Mouse (Mus musculus): ENCODE data around the gene Plb1.

The Plb1 gene

GRCm38 (mm10) chr5:32232474-32232873 is at the start of gene Plb1:
Gene Plb1 (plus strand): TSS chr5:32232708.
- DNase-seq (ENCODE audit: low spot score): no peak

- no peak for DNase-seq (ENCODE audit: low spot score)
These were observed 49.5 kb upstream of the Plb1 start for GRCm38 (mm10) chr5:32182885-32183629.

GRCm38 (mm10) chr5:32187717-32188116 is 44.8 kb upstream of the Plb1 start:
- no peak for DNase-seq (ENCODE audit: low spot score)

GRCm38 (mm10) chr5:32191259-32191658 is 41.2 kb upstream of the Plb1 start:
- DNase-seq (ENCODE audit: low spot score): no peak

- no peak for DNase-seq (ENCODE audit: low spot score)
These were observed 40.3 kb upstream of the Plb1 start for GRCm38 (mm10) chr5:32192016-32192845.

- no peak for DNase-seq (ENCODE audit: low spot score)
These were observed 38.3 kb upstream of the Plb1 start for GRCm38 (mm10) chr5:32194236-32194635.

- no peak for DNase-seq (ENCODE audit: low spot score)
These were observed 36.5 kb upstream of the Plb1 start for GRCm38 (mm10) chr5:32195857-32196609.

- peak; percentile 61 for DNase-seq (ENCODE audit: low spot score)
These were observed 34.8 kb upstream of the Plb1 start for GRCm38 (mm10) chr5:32197698-32198097.

- DNase-seq (ENCODE audit: low spot score): no peak
These were observed 33.4 kb upstream of the Plb1 start for GRCm38 (mm10) chr5:32199136-32199535.

- DNase-seq (ENCODE audit: low spot score): no peak
These were observed 32.9 kb upstream of the Plb1 start for GRCm38 (mm10) chr5:32199594-32199993.

- DNase-seq (ENCODE audit: low spot score): no peak
These were observed 27.9 kb upstream of the Plb1 start for GRCm38 (mm10) chr5:32204653-32205052.

- no peak for DNase-seq (ENCODE audit: low spot score)
These were observed 25.8 kb upstream of the Plb1 start for GRCm38 (mm10) chr5:32206726-32207125.

GRCm38 (mm10) chr5:32208460-32208859 is 24.0 kb upstream of the Plb1 start:
- no peak for DNase-seq (ENCODE audit: low spot score)

- no peak for DNase-seq (ENCODE audit: low spot score)
These were observed 21.5 kb upstream of the Plb1 start for GRCm38 (mm10) chr5:32211011-32211410.

- DNase-seq (ENCODE audit: low spot score): no peak
These were observed 18.8 kb upstream of the Plb1 start for GRCm38 (mm10) chr5:32213746-32214145.

GRCm38 (mm10) chr5:32215510-32215909 is 17.0 kb upstream of the Plb1 start:
- peak; percentile 12 for DNase-seq (ENCODE audit: low spot score)

- DNase-seq (ENCODE audit: low spot score): no peak
These were observed 16.0 kb upstream of the Plb1 start for GRCm38 (mm10) chr5:32216465-32216864.

GRCm38 (mm10) chr5:32217477-32217876 is 15.0 kb upstream of the Plb1 start:
- DNase-seq (ENCODE audit: low spot score): no peak

GRCm38 (mm10) chr5:32230372-32230771 is 2.1 kb upstream of the Plb1 start:
- no peak for DNase-seq (ENCODE audit: low spot score)

GRCm38 (mm10) chr5:32239337-32239736 is 6.8 kb downstream of the Plb1 start:
- DNase-seq (ENCODE audit: low spot score): no peak

- DNase-seq (ENCODE audit: low spot score): no peak
These were observed 8.2 kb downstream of the Plb1 start for GRCm38 (mm10) chr5:32240741-32241140.

GRCm38 (mm10) chr5:32243286-32243885 is 10.9 kb downstream of the Plb1 start:
- DNase-seq (ENCODE audit: low spot score): no peak
